Mouse (Mus musculus) mouse embryonic stem cell (cell line): ENCODE measurements around the gene Elmo1.

Source experiments
- in situ Hi-C, 2 experiments: fragments of 300-500 bp; cut with MboI; formaldehyde crosslinking; loops; 1 replicate in 1 of 2; 3 replicates in 1 of 2; pipeline ENCODE4 v1.14.3; 2019 to 2020; ENCODE audit warnings: low sequenced_read_pairs in 2 of 2, low pct_unique_long_range_greater_than_20kb in 1 of 2, mixed read lengths in 1 of 2; ENCODE audit not compliant: unreplicated experiment in 1 of 2

Elmo1 gene

GRCm38 (mm10) chr13:20184239-20185033, 94.0 kb downstream of the Elmo1 start:
- in situ Hi-C loops: no loop called here

DNA sequence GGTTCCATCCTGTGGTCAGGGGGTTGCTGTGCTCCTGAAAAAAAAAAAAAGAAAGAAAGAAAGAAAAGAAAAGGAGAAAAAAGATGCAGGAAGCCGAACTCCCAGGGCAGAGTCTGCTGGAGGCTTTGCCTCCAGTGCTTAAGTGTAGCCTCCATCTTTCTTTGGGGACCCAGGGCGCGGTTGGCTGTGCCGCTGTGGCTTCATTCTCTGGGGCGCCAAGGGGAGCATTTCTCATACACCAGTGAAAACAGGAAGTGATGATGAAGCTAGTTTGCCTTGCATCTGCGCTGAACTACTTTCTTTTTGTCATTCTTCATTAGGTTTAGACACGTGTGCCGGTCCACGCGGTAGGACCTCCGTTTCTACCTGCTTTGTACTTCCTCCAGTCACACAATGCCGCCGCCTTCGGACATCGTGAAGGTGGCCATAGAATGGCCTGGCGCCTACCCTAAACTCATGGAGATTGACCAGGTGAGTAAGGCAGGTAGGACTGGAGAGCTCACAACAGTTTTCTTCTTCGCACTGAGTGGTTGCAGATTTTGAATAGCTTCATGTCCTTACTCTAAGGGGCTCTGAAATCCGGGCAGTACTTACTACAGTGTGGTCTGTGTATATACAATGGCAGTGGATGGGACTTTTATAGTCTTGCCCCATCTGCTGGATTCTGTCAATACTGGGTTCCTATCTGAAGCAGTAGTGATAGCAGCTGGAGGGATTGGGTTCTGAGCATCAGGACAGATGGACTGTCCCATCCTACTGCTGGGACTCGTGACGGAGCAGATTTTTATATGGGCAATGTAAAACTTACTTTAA, 94.8 kb downstream of the Elmo1 start:
- in situ Hi-C loops: no loop called here

DNA sequence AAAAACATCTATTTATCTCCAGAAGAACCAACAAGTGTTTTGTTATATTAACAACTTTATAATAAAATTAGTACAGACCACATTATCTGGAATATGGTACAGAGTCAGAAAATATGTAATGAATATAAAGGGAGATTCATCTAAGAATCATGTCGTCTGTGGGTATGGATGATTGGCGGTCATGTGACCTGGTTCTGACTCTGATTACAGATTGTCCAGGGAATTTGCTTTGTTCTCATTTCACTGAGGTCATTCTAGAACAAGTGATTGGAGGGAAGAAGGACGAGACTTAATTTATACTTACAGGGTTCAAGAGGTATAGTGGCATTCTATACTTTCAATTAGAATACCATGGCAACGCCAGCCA, 95.4 kb downstream of the Elmo1 start:
- in situ Hi-C loops: no loop called here

GRCm38 (mm10) chr13:20187647-20188046, 97.3 kb downstream of the Elmo1 start:
- in situ Hi-C loops: no loop called here

DNA sequence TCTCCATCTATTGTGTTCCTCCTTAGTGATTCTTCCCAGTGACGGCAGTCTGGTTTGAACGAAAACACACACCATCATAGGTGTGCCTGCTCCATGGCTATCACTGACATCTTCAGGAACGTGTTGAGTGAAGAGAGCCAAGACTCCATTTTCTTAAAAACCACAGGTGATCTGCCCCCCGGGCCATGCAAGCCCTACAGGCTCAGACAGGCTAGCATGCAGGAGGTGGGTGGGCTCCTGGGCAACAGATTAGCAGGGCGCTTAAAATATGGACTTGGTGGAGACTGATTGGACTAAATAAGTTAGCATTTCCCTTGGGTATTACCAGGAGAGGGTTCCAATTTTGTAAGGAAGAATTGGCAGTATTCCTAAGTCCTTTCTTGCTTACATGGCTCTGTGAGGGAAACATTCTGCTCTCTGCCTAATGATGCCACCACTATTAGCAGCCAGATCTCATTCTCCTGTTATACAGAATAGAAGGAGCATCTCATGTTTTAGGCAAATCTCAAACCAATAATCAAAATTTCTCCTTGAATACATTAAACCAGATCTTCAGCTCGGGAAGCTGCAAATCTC, 101.7 kb downstream of the Elmo1 start:
- in situ Hi-C loops: no loop called here

- in situ Hi-C loops: no loop called here
These were observed 110.2 kb downstream of the Elmo1 start for GRCm38 (mm10) chr13:20200582-20200981.

DNA sequence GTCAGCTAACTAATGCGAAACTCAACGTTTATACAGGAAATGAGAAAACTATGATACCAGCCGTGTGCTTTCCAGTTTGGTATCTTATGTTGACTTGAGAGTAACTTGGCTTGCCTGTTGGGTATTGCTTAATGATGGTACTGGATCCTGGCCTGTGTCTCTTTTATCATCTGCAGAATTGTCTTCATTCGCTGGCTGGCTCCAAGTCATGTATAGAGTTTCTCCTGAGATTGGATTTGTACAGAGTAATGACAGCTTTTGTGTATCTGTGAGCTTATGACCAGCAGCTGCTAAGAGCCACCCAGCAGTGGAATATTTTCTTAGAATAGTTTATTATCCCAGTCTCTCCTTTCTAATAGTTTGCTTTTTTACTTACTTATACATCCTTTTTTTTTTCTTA, 112.2 kb downstream of the Elmo1 start:
- in situ Hi-C loops: no loop called here

GRCm38 (mm10) chr13:20204165-20204564, 113.8 kb downstream of the Elmo1 start:
- in situ Hi-C loops: no loop called here

GRCm38 (mm10) chr13:20205007-20205745, 114.8 kb downstream of the Elmo1 start:
- in situ Hi-C loops: no loop called here

- in situ Hi-C loops: no loop called here
These were observed 115.3 kb downstream of the Elmo1 start for GRCm38 (mm10) chr13:20205746-20206145.

- in situ Hi-C loops: no loop called here
These were observed 116.7 kb downstream of the Elmo1 start for GRCm38 (mm10) chr13:20207126-20207525.

GRCm38 (mm10) chr13:20207950-20208642, 117.7 kb downstream of the Elmo1 start:
- in situ Hi-C loops: no loop called here

DNA sequence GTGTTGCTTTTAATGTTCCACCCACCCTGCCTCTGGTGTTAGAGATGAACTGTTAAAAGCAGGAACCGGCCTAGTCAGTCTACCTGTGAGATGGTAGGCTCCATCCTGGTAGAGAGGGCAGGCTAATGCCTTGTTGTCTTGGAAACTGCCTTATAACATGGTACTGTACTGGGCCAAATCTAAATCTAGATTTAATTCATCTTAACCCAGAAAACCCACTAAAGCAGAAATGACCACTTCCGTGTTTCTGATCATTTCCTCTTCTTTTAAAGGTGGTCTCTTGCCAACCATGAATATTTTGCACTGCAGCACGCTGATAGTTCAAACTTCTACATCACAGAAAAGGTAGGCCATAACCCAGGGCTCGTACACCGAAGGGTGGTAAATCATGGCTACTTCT, 118.5 kb downstream of the Elmo1 start:
- in situ Hi-C loops: no loop called here

DNA sequence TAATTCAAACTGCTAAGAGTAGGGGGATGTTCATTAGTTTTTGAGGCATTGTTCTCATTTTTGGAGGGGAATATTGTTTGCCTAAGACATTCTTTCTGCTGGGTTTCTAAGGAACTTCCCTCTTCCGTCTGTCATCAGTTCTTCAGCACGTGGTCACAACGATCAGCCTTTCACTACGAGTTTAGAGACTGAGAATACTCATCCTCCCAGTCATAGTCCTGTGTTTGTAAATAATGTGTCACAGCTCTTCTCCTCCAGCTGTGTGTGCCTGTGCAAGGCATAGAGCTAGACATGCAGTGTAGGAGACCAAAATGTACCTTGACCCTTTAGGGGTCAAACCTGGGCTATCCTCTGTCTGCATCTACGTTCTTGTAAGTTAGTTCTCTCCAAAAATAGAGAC, 121.4 kb downstream of the Elmo1 start:
- in situ Hi-C loops: no loop called here

- in situ Hi-C loops: no loop called here
These were observed 122.3 kb downstream of the Elmo1 start for GRCm38 (mm10) chr13:20212665-20213064.

GRCm38 (mm10) chr13:20213861-20214260, 123.5 kb downstream of the Elmo1 start:
- in situ Hi-C loops: no loop called here

DNA sequence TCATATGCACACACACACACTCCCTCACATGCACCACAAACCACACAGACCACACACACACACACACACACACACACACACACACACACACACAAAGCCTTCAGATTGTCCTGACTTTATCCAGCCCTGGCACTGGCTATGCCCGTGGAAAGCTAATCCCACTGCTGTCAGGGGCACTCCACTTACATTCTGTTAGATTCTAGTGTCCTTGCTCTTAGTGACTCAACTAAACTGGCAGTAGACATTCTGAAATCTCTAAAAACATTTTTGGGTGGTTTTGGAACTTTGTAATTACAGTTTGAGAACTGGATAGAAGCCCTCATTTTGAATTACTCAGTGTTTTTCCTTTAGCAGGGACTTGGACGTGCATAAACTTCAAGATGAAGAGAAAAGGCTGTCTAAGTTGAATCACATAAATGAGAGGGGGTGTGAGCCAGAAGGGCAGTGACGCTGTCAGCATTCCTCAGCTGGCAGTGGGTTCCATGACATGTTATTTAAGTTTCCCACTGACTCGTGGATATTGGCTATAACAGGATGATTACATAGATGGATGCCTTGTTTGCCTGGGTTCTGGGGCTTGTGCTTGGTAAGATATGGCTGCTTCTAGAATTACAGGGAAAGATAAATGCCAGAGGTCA, 127.2 kb downstream of the Elmo1 start:
- in situ Hi-C loops: no loop called here

GRCm38 (mm10) chr13:20218126-20218525, 127.7 kb downstream of the Elmo1 start:
- in situ Hi-C loops: no loop called here
